Mouse (Mus musculus) gastrocnemius, postnatal 4 days (tissue): ENCODE measurements around the gene Hvcn1. TPM values are rescaled to one million over a fixed set of nuclear protein-coding genes. Genes with fewer than 3 reads are reported as not detected.
A peak's percentile ranks its signal among the peaks of the same experiment; 100 is the strongest.

Experiments
- DNase-seq, 2 experiments: peaks; one replicate each; pipeline ENCODE4 v3.0.0; 2021 to 2022; ENCODE audit warnings: low spot score in 2 of 2, mixed read lengths in 2 of 2
- total RNA-seq, 2 experiments: library from RNA; stranded (reverse); gene quantifications; 2 replicates each; pipeline ENCODE4 v1.2.3; 2021

The Hvcn1 gene
- total RNA-seq, 2 experiments from 2014 or later, result 7.9 to 9.5 TPM

DNA sequence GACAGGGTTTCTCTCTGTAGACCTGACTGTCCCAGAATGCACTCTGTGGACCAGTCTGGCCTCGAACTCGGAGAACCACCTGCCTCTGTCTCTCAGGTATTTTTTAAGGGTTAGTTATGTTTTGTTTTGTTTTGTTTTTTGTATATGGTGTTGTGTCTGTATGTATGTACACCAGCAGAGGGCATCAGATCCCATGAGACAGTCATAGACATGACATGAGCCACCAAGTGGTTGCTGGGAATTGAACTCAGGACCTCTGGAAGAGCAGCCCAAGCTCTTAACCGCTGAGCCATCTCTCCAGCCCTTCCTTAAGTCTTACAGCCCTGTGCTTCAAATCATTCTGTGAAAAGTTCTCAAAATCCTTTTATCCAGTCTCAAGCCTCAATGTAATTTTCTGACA, 58.6 kb downstream of the Hvcn1 start:
- no peak for DNase-seq

DNA sequence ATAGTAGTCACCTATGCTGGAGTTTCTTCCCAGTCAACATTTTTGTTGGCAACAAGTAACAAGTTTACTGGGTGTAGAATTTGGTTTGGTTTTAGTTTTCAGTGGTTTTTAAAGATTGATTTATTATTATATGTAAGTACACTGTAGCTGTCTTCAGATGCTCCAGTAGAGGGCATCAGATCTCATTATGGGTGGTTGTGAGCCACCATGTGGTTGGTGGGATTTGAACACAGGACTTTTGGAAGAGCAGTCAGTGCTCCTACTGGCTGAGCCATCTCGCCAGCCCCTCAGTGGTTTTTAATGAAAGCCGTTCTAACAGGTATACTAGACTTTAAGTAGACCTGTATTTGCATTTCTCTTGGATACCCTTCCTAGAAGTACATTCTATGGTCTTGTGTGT, 59.3 kb downstream of the Hvcn1 start:
- DNase-seq, result no peak

DNA sequence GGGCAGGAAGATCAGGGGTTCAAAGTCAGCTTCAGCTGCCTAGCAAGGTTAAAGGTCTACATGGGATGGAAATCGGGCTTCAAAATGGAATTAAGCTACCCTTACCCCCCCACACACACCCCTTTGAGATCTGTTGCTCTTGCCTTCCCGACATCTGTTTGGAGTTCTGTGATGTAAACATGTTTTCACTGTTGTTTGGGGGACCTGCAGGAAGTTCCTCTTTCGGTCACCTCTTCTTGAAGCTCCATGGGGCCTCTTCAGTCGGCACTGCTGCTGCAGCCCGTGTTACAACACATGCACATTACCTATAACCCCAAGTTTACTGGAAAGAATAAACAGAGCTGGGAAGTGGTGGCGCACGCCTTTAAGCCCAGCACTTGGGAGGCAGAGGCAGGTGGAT, 60.5 kb downstream of the Hvcn1 start:
- no peak for DNase-seq

DNA sequence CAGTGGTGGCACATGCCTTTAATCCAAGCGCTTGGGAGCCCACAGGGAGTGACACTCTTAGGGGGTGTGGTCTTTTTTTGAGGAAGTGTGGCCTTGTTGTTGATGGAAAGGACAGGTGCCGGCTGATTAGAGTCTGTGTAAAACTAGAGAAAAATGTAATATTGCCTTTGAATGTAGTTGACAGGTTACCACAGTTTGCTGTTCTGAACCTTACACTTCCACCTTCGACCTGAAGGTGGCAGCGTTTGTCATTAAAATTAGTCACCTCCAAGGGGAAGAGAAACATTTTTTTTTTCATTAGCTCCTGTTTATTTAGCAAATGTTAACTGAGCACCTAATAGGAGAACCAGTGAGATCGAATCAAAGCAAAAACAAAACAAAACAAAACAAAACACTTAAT, 61.3 kb downstream of the Hvcn1 start:
- DNase-seq, result peak; percentile 45 to 66

DNA sequence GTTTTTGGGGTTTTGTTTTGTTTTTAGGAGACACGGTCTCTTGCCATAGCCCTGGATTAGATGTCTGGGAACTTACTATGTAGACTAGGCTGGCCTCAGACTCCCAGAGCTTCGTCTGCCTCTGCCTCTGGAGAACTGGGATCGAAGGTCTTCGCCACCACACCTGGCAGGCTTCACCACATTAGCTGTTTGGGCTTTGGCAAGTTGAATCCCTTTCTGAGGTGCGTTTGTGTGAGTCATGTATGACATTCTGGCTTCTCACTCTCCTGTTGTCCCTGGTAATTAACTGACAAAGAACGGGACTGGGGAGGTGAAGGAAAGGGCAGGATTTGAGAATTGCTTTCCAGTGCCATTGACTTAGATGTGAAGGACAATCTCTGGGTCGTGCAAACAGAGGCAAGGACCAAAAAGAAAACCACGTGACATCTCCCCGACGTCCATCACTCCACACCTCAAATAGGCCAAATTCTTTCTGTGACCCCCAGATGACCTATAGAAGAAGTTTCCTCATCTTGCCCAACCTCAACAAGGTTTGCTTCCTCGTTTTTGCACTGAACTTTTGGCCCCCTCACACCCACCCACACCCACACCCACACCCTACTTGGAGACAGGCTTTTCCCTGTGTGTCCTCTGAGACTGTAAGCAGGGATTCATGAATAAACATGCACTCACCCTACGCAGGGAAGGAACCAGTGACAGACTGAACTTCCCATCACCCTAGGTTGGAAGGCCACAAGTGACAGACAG, 62.4 kb downstream of the Hvcn1 start:
- no peak for DNase-seq

DNA sequence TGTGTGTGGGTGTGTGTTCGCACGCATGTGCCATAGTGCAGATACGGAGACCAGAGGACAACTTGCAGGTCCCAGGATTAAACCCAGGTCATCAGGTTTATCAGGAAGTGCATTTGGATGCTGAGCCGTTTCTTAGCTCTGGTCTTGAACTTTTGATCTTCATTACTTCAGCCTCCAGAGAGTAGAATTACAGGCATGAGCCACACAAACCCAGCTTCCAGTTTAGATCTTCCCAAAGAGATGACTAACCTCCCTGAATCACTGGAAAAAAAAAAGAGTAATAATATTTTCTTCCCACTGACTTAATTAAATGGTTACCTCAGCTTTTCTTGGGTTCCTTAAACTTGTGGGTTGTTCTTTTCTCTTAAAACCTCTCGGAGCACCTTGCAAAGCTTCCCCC, 66.2 kb downstream of the Hvcn1 start:
- no peak for DNase-seq

DNA sequence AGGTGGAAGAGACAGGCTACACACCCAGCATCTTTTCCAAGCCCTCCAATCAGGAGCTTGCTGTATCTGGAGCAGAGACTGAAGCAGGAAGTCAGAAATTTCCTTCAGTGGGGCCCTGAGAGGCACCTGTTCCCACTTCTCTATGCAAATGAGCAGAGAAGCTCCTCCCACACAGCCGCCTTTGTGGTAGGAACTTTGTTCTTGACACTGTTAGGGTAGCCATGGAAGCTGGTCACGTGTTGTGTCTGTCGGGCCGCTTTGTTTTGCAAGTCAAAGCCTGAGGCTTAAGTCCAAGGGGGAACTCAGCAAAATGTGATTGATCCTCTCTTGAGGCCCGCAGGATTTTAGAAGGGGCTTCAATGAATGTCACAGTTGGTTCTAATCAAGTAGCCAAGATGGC, 68.2 kb downstream of the Hvcn1 start:
- no peak for DNase-seq

DNA sequence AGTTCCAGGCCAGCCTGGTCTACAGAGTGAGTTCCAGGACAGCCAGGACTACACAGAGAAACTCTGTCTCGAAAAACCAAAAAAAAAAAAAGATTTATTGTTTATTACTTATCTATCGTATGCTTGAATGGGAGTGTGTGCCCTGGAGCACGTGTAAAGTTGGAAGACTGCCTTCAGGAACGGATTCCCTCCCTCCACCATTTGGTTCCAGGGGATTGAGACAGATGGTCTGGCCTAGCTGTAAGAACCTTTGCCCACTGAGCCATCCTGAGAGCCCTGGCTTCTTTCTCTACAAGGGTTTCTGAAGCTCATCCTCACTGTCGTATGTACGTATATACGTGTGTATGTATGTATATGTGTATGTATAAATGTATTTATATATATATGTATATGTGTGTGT, 72.3 kb downstream of the Hvcn1 start:
- no peak for DNase-seq

DNA sequence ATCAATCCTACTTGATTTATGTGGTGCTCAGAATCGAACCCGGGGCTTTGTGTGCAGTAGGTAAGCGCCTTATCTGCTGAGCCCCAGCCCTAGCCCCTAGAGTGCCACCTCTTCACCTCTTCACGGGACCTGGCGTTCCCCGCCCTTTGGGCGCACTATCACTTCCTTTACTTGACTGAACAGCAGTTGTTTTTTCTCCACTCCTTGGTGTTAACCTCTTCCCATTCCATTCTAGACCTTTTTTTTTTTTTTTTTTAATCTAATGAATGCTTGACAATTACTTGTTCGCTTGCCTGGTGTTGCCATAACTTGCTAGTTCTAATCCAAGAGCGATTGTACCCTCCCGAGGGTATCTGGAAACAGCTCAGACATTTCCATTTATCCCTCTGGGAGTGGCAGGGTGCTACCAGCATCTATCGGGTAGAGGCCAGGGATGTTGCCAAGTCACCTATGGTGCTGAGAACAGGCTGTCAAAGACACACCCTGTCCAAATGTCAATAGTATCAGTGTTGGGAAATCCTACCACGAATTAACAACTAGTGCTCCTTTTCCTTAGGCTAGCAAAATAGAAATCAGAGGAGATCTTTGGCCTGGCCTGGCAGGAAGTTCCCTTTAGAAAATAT, 73.3 kb downstream of the Hvcn1 start:
- no peak for DNase-seq

DNA sequence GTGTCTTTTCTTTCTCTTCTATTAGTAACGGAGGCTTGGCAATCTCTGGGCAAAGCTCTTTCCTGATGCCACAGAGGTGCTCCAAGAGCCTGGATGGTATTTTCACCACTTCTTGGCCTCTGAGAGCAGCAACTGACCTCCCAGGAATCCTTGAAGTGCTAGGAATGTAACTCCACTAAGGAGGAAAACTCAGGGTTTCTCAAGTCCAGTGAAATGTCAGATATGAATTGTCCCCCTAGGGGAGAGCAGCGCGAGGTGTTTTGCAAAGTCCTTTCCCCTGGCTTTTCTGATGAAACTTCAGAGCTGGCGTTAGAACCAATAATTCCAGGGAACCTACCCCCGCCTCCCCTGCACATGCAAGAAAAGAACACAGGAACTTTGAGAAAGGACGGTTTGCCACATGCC, 73.8 kb downstream of the Hvcn1 start:
- DNase-seq, result no peak

DNA sequence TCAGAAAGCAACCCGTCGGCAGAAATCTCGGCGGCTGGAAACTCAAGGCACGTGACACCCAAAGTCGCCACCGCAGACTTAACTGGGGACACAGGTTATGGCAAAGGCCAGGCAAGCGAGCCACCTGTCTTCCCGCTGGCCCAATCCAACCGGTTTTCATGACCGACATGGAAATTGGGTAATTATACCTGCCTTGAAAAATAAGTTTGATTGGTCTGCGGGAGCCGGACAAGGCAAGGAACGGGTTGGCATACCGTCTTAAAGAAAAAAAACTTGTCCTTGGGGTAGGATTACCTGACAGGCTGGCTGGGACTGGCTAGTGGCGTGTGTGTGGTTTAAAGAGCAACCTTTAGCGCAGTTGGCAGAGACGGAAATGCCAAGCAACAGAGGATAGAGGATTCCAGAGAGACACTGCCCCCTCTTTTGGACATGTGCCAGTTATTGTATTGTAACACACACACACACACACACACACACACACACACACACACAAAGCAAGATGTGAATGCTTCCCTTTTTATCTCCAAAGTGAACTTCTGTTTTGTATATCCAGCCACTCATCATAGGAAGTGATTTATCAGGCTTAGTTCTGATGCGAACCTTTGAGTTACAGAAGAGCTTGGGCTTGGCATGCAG, 74.3 kb downstream of the Hvcn1 start:
- DNase-seq, result peak in 1 of 2 experiments; percentile 22

DNA sequence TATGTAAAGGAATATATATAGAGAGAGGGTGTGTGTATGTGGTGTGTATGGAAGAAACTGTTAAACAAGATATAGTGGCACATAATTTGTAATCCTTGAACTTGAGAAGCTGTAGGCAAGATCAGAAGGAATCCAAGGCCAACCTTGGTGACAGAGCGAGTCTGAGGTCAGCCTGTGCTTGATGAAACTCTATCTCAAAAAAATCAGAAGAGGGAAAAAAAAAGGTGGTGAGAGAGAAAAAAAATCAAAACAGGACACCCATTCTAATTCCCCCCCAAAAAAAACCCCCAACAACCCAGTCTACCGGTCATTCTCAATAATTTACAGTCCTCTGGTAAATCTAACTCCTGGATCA, 77.2 kb downstream of the Hvcn1 start:
- DNase-seq, result no peak

DNA sequence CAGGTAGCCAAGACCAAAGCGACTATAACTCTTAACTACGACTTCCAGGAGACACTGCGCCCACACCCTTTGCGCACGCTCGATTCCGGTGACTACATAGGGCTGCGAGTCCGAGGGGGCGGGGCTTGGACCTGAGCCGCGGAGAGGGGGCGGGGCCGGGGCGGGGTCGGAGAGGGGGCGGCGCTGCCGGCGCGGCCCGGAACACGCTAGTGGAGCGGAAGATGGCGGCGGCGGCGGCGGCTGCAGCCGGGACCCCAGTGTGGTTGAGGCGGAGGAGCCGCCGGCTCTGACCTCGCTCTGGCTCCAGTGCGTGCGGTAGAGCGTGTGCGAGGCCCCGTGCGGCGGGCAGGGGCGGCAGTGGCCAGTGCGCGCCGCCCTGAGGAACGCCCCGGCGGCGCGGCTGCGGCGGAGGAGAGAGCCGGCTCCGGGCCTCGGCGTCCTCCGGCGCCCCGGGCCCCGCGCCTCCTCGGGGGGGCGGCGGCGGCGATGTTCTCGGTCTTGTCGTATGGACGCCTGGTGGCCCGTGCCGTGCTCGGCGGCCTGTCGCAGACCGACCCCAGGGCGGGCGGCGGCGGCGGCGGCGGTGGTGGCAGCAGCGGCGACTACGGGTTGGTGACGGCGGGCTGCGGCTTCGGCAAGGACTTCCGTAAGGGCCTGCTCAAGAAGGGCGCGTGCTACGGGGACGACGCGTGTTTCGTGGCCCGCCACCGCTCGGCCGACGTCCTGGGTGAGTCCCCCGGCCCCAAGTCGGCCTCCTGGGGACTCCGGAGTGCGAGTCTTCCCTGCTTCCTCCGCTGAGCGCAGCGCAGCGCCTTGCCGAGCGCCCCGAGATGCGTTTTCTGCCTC, 77.8 kb downstream of the Hvcn1 start, which contains the start of gene Pptc7:
Gene Pptc7, plus strand, starts transcription at position 183 of the 846 bp plus-strand sequence.
- DNase-seq, result peak; percentile 88 to 92

DNA sequence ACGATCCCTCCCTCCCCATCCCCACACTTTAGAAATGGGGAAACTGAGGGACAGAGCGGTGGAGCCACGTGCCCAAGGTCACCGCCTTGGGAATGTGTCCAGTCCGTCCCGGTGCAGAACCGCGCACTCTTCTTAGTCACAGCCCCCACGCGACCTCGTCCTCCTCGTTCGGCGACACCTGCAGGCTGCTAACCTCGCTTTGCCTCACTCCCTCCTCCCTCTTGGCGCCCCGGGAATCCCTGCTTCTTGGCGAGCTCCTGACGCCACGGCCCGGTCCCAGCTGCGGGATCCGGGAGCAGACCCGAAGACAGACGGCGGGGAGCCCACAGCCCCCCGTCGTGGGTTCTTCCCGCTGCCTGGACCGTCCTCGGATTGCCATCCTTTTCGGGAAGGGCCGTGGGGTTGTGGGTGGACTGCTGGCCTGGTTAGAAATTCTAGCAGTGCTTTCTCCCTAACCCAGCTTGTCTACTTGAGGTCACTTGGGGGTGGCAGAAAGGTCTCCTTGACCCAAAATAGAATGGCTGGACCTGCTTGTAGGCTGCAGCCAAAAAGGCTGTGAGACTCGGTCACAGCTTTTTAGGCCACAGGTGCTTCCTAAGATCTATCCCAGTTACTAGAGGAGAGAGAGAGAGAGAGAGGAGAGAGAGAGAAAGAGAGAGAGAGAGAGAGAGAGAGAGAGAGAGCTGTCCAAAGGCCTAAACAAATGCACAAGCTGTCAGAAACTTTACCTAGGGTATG, 78.6 kb downstream of the Hvcn1 start:
- DNase-seq, result peak; percentile 28 to 36

DNA sequence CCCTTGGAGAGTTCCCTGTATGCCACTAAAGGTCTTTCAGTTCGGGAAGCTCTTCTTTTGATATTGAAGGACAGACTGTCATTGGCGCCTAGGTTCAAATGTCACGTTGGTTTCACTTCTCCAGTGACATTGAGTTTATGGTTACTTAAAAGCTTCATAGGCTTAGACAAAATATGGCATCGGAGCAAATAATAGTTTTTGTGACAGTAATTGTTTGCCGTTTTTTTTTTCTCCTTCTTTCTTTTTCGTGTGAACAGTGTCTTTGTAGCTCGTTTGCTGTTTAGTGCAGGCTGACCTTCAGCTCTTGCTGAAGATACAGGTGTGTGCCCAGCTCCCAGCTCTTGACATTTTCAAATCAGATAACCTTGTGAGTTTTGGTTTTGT, 79.2 kb downstream of the Hvcn1 start:
- no peak for DNase-seq

DNA sequence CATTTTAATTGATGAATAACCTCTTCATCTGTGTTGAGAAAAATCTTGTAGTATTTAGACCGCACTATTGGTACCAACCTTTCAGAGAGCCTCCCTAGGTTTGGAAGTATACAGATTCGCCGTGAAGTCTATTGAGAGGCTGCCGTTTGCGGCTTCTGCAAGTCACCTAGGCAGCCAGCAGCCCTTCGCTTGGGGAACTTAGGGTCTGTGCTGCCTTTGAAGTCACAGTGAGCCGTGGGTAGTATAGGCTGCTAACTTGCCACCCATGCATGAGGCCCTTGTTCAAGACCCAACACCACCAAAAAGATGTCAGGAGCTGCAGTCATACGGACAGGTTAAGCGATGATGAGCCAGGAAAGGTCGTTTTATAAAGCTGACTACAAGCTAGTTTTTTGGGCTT, 79.6 kb downstream of the Hvcn1 start:
- DNase-seq, result no peak

DNA sequence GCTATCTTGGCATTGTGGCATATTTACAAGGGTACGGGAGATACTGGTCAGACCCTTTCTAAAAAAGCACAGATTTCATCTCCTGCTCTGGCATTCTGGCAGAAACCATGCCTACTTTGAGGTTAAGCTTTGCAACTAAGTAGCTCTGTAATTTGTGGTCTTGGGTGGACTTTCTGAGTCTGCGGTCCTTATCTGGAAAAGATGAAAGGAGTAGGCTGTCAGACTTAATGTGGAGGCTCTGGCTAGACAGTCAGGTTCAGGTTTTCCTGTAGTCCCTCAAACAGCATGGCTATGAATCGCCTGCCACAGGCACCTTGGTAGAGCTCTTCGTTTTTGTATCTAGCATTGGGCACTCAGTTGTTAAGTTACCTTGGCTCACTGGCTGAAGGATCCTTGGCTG, 80.4 kb downstream of the Hvcn1 start:
- DNase-seq, result no peak

DNA sequence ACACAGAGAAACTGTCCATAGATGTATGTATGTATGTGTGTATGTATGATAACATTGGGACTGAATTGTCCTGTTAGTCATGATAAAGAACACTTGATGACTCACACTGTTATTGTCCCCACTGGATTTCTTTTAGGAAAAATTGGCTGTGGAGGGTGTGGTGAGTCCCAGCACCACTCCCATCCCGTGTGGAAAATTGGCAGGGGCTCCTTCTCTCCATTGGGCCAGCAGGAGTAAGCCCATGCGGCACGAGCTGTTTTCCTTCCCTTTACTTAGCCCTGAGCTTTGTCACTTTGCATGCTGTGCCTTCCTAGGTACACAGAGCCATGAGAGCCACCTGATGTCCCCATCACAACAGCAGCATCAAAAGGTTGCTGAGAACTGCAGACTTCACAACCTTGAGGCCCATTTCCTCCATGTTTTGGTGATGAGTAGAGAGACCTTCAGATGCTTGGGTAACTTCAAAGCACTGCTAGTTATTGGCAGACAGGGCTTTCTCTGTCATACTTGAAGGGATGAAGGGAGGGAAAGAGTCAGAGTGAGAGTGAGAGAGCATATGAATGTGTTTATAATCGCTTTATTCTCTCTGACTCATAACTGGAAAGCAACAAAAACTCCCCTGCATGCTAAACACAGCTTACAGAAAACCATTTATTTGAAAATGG, 81.7 kb downstream of the Hvcn1 start:
- DNase-seq, result no peak

DNA sequence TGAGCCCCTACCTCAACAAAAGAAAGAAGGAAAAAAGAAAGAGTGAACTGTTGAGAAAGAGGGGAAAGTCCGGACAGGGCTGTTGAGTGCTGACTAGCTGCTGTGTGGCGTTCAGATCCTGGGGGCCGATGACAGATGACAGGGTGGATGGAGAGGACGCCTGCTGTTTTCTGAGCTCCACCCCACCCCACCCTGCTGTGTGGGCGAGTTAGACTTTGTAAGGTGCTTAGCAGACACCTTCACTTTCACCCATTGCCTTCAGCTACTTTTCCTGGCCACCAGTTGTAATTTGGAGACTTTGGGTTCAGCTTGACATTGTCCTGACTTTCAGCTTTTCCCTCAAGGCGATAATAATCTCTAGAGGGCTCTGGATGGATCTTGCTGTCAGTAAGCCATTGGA, 84.5 kb downstream of the Hvcn1 start:
- no peak for DNase-seq
